ENCODE assay signal across 23 mouse cellular contexts in the genomic region with DNA sequence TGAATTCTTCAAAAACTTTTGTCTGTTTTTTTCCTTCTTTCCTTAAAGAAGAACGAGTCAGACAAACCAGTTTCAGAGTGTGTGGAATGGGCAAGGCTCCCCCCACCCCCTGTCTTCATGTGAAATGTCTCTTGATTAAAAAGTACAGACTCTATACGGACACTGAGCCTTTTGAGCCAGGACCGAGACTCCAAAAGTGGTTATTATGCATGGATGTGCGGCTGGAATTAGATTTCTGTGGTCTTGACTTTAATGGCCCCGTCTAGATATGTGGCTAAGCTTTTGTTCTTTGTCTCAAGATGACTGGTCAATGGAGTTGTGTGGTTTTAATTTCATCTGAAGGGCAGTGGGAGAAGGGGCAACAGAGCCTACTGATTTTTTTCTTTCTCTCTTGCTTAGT. TPM values are rescaled to one million over a fixed set of nuclear protein-coding genes. Genes with fewer than 3 reads are reported as not detected.
DNase-seq lines count a peak whose midpoint lies in the region; ATAC-seq lines count a peak whose summit lies in the region.
"Had no signal": no experiment of that assay in that cellular context is flagged by ENCODE, and none has a peak within 500 bp of the region (broad histone marks: within the 10 kb centered on the region; RNA-seq: fewer than 3 reads in every experiment).

No protein-coding gene starts in this region.

- DNase-seq in heart, adult 11 months, result peak; percentile 63
- DNase-seq in midbrain, embryonic 10.5 days (ENCODE audit: low spot score), result peak; percentile 8
- DNase-seq in Muller cell, postnatal 12 days (ENCODE audit: inconsistent ontology term), result peak; percentile 67
- DNase-seq in thymus, adult 18-20 months, result no peak
- DNase-seq: adrenal gland, adult 2 months; adrenal gland, adult 8-10 months; adrenal gland, postnatal 10 days; adrenal gland, postnatal 14 days; adrenal gland, postnatal 25 days; adrenal gland, postnatal 36 days; B cell, adult 2 months; cerebellum, adult 11 months; cerebellum, adult 11-12 months; cerebellum, adult 18-20 months; cerebellum, adult 2 months had no signal

- no peak overlapping the region for H3K4me2 ChIP-seq in heart, embryonic 11.5 days
- H3K4me2 ChIP-seq in midbrain, embryonic 13.5 days (replicated peaks), result no peak overlapping the region

- no peaks in the 10 kb centered on the region for H3K36me3 ChIP-seq in heart, embryonic 11.5 days (ENCODE audit: control insufficient read depth, insufficient read depth, low read length)
- H3K36me3 ChIP-seq in midbrain, embryonic 10.5 days, result no peaks in the 10 kb centered on the region
- no peaks in the 10 kb centered on the region for H3K36me3 ChIP-seq in midbrain, embryonic 13.5 days
- H3K36me3 ChIP-seq: G1E had no signal

- ATAC-seq in heart, embryonic 11.5 days (replicated peaks; ENCODE audit: insufficient number of reproducible peaks, low FRiP score, low TSS enrichment), result no peak
- no peak for ATAC-seq in midbrain, embryonic 13.5 days
- ATAC-seq: activated CD4-positive, CD25-positive, alpha-beta regulatory T cell, adult 4 months; CD4-positive, CD25-positive, alpha-beta regulatory T cell, adult 4 months; Patski had no signal

- no peaks in the 10 kb centered on the region for H3K27me3 ChIP-seq in heart, embryonic 11.5 days (ENCODE audit: control insufficient read depth, insufficient read depth, low read length)
- H3K27me3 ChIP-seq in midbrain, embryonic 10.5 days (ENCODE audit: low read depth, poor library complexity, severe bottlenecking), result peaks cover 16% of the 10 kb centered on the region
- H3K27me3 ChIP-seq in midbrain, embryonic 13.5 days, result 0 out of 2 replicates have a peak, but pooled peaks cover 3% of the 10 kb centered on the region
- H3K27me3 ChIP-seq: CH12.LX had no signal

- no peak overlapping the region for H3K9ac ChIP-seq in heart, embryonic 11.5 days (ENCODE audit: low read depth, low read length)
- H3K9ac ChIP-seq in midbrain, embryonic 13.5 days (replicated peaks), result no peak overlapping the region

- no peak overlapping the region for H3K27ac ChIP-seq in heart, embryonic 11.5 days (ENCODE audit: low read depth, low read length)
- H3K27ac ChIP-seq in midbrain, embryonic 10.5 days (replicated peaks), result no peak overlapping the region
- no peak overlapping the region for H3K27ac ChIP-seq in midbrain, embryonic 13.5 days

- H3K4me3 ChIP-seq in heart, embryonic 11.5 days (ENCODE audit: low read depth, low read length), result no peak overlapping the region
- no peak overlapping the region for H3K4me3 ChIP-seq in midbrain, embryonic 10.5 days
- no peak overlapping the region for H3K4me3 ChIP-seq in midbrain, embryonic 13.5 days (replicated peaks)

- no peaks in the 10 kb centered on the region for H3K4me1 ChIP-seq in heart, embryonic 11.5 days (ENCODE audit: control insufficient read depth, insufficient read depth, low read length)
- peaks cover 8% of the 10 kb centered on the region; the same call in 1 of the 2 replicates for H3K4me1 ChIP-seq in midbrain, embryonic 10.5 days
- H3K4me1 ChIP-seq in midbrain, embryonic 13.5 days (replicated peaks), result no peaks in the 10 kb centered on the region

- H3K9me3 ChIP-seq in heart, embryonic 11.5 days (replicated peaks; ENCODE audit: control insufficient read depth, low read length), result no peaks in the 10 kb centered on the region
- H3K9me3 ChIP-seq in midbrain, embryonic 10.5 days (replicated peaks), result no peaks in the 10 kb centered on the region
- H3K9me3 ChIP-seq in midbrain, embryonic 13.5 days, result no peaks in the 10 kb centered on the region

- WGBS in heart, embryonic 11.5 days (ENCODE audit: insufficient replicate concordance), result 76% methylated on average over 5 of the region's 5 CpGs
- 64% methylated on average over 5 of the region's 5 CpGs for WGBS in midbrain, embryonic 10.5 days
- WGBS in midbrain, embryonic 13.5 days, result 34% methylated on average over 5 of the region's 5 CpGs

RNA-seq across cellular contexts. Expression of a gene that starts 29.8 kb away (rescaled TPM):
- 0.20 TPM in 1 of 2 replicates, not detected in the other for polyA plus RNA-seq in heart, embryonic 11.5 days (2014; fragmentation: Nextera tagmentation; extraction: Ambion mirVana)
- polyA plus RNA-seq in midbrain, embryonic 10.5 days (2016; fragmentation: Nextera tagmentation; extraction: Ambion mirVana), result 0.20 and 0.36 TPM in 2 replicates
- polyA plus RNA-seq in midbrain, embryonic 13.5 days (2015; fragmentation: Nextera tagmentation; extraction: Ambion mirVana), result 0.28 and 0.62 TPM in 2 replicates
- polyA plus RNA-seq: activated CD4-positive, CD25-positive, alpha-beta regulatory T cell, adult 4 months; adrenal gland, adult 2 months; C2C12; CD4-positive, CD25-positive, alpha-beta regulatory T cell, adult 4 months; cerebellum, adult 2 months; G1E; Patski had no signal

Comparison
In these comparisons a context has a peak if more than half of its experiments do, and no peak if none do; other contexts are left out.
1. DNase-seq: peak in heart, adult 11 months (single experiment), midbrain, embryonic 10.5 days (single experiment) and Muller cell, postnatal 12 days (single experiment); none in thymus, adult 18-20 months (0 of 2).